Mouse (Mus musculus): Measurements from ENCODE around the gene Prelid3b.

GRCm38 (mm10) chr2:174438181-174438580 is 34.7 kb downstream of the Prelid3b start:
- TF ChIP-seq CTCF (IDR thresholded peaks at IDR 0.05; ENCODE audit: low read depth), result no peak
- TF ChIP-seq EP300 (IDR thresholded peaks at IDR 0.05; ENCODE audit: low read depth), result no peak
